Mouse (Mus musculus) testis, adult 2 months (tissue): Measurements from ENCODE around the gene Otx1. TPM values are rescaled to one million over a fixed set of nuclear protein-coding genes. Genes with fewer than 3 reads are reported as not detected.

ENCODE experiments used
- H3K27ac ChIP-seq: fragments of 200-500 bp; 2 replicates; pipeline ENCODE4 v1.5.1; 2012; ENCODE audit warnings: low read depth, low read length; ENCODE audit not compliant: control insufficient read depth, insufficient read depth
- H3K27me3 ChIP-seq: fragments of 200-500 bp; 2 replicates; pipeline ENCODE4 v1.6.1; 2012; ENCODE audit warnings: mild to moderate bottlenecking, low read length, moderate library complexity; ENCODE audit not compliant: control insufficient read depth, insufficient read depth
- H3K36me3 ChIP-seq: fragments of 200-500 bp; 2 replicates; pipeline ENCODE4 v1.6.1; 2012; ENCODE audit warnings: mild to moderate bottlenecking, low read length; ENCODE audit not compliant: control insufficient read depth, insufficient read depth
- H3K4me1 ChIP-seq: fragments of 200-500 bp; 2 replicates; pipeline ENCODE4 v1.6.1; 2012; ENCODE audit warnings: low read length; ENCODE audit not compliant: control insufficient read depth, insufficient read depth
- H3K4me3 ChIP-seq: fragments of 200-500 bp; 2 replicates; pipeline ENCODE4 v1.5.1; 2012; ENCODE audit warnings: low read depth, mild to moderate bottlenecking, low read length, moderate library complexity, mixed read lengths; ENCODE audit not compliant: control insufficient read depth
- CTCF ChIP-seq: fragments of 200-500 bp; IDR thresholded peaks from 2 replicates; pipeline ENCODE4 v1.5.1; 2012; ENCODE audit warnings: low read depth, mild to moderate bottlenecking, inconsistent platforms, low read length, moderate library complexity; ENCODE audit not compliant: control insufficient read depth, insufficient read depth, insufficient replicate concordance
- POLR2A ChIP-seq: fragments of 200-500 bp; IDR thresholded peaks from 2 replicates; pipeline ENCODE4 v1.6.1; 2012; ENCODE audit warnings: low read depth, mild to moderate bottlenecking, inconsistent platforms, low read length, moderate library complexity; ENCODE audit not compliant: control insufficient read depth
- polyA plus RNA-seq: library from polyadenylated mRNA; depleted of rRNA; stranded (reverse); fragments of >200 nt; gene quantifications from 2 replicates; pipeline ENCODE4 v1.2.3, GENCODE M21; 2012; rRNA removed

The Otx1 gene
- polyA plus RNA-seq = 0.11 and 0.23 TPM in 2 replicates

DNA sequence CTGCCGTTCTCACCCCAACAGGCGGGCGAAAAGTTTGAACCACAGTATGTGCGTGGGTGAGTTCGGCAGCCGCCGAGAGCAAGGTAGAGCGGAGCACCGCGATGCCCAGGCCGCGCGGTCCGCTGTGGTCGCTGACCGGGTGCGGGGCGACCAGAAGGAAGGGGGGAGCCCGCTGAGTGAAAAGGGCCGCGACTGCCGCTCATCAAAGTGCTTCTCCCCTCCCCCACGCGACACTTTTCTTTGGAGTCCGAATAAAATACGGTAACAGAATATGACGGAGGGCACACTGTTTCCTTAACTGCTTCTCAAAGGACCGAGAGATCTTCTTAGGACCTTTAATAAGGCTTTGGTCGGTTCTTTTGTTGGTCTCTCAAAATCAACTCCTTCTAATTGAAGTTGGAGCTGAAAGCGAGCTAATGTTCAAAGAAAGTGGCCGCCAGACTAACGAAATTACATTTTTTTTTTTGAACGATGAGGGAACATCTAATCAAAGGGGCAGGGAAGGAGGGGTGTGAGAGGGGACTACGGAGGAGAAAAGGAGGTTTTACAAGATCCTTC, at the start of gene Otx1:
Gene Otx1 (minus strand): TSS at position 115 of the 558 bp plus-strand sequence.
- Histone ChIP-seq H3K27me3 (peaks cover 3% of the 10 kb centered on the region), H3K27ac (no peak within 1 kb of the TSS), H3K36me3 (no peaks in the 10 kb centered on the region), H3K4me1 (peaks cover 32% of the 10 kb centered on the region), H3K4me3 (peak within 1 kb of the TSS; percentile 69)
- TF ChIP-seq CTCF (no peak), POLR2A (no peak)

- H3K27me3 ChIP-seq = no peaks in the 10 kb centered on the region
- no peaks in the 10 kb centered on the region for H3K4me1 ChIP-seq
- no peak for TF ChIP-seq POLR2A
- no peak for TF ChIP-seq CTCF
- H3K36me3 ChIP-seq = no peaks in the 10 kb centered on the region
- H3K27ac ChIP-seq = no peak overlapping the region
- no peak overlapping the region for H3K4me3 ChIP-seq
Measured at GRCm38 (mm10) chr11:22050864-22051263, 48.2 kb upstream of the Otx1 start.

GRCm38 (mm10) chr11:22039854-22040426, 37.2 kb upstream of the Otx1 start:
- H3K27me3 ChIP-seq = no peaks in the 10 kb centered on the region
- no peaks in the 10 kb centered on the region for H3K36me3 ChIP-seq
- TF ChIP-seq CTCF (no peak), POLR2A (no peak)
- no peaks in the 10 kb centered on the region for H3K4me1 ChIP-seq
- no peak overlapping the region for H3K4me3 ChIP-seq
- no peak overlapping the region for H3K27ac ChIP-seq

DNA sequence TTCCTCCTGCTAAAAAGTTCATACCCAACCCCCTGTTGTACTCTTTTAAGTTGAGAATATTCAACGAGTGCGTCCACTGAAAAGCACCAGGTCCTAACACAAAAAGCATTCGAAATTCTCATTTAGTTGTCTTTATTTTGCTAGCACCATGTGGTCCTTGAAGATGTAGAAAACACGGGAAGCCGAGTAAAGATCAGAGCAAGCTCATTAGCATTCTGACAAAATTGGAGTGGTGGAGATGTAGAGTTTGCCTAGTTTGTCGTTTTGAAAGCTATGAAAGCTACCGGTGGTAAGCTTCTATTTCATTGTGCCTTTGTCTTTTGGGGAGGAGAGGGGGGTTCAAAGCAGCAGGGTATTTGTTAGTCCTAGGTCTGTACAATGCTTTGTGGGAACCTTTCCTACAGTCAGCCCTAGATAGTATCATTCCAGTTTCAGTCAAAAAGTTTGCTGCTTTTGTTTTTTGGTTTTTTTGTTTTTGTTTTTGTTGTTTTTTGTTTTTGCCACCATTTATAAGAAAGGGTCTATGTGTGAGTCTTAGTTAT, 31.9 kb upstream of the Otx1 start:
- Histone ChIP-seq H3K36me3 (no peaks in the 10 kb centered on the region), H3K4me3 (no peak overlapping the region), H3K27me3 (no peaks in the 10 kb centered on the region), H3K27ac (no peak overlapping the region), H3K4me1 (no peaks in the 10 kb centered on the region)
- TF ChIP-seq CTCF = no peak
- no peak for TF ChIP-seq POLR2A

- no peak overlapping the region for H3K4me3 ChIP-seq
- no peaks in the 10 kb centered on the region for H3K4me1 ChIP-seq
- TF ChIP-seq POLR2A = no peak
- no peak for TF ChIP-seq CTCF
- H3K36me3 ChIP-seq = no peaks in the 10 kb centered on the region
- no peaks in the 10 kb centered on the region for H3K27me3 ChIP-seq
- no peak overlapping the region for H3K27ac ChIP-seq
Measured at GRCm38 (mm10) chr11:22033582-22033981, 30.9 kb upstream of the Otx1 start.

GRCm38 (mm10) chr11:22020602-22021001, 17.9 kb upstream of the Otx1 start:
- no peaks in the 10 kb centered on the region; the same call in 1 of the 2 replicates for H3K36me3 ChIP-seq
- TF ChIP-seq CTCF = no peak

DNA sequence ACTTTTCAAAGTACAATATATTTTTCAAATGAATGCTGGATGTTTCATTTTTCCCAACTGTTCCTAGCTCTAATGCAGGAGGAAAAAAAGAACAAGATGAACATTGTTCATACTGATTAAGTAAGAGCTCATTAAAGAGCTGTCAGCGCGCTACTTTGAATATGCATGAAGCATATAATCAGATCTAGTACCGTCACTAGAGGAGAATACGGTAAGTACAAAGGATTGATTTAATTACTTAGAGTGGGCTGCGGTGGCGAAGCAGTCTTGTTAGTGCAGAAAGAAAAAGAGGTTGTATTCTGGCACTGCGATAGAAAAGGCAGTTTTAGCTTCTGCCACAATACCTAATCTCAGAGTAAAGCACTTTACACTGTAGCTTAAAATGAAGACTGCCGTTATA, 14.7 kb upstream of the Otx1 start:
- H3K4me3 ChIP-seq = no peak overlapping the region
- TF ChIP-seq POLR2A = no peak
- no peak for TF ChIP-seq CTCF
- H3K4me1 ChIP-seq = no peaks in the 10 kb centered on the region
- no peaks in the 10 kb centered on the region for H3K27me3 ChIP-seq
- H3K27ac ChIP-seq = no peak overlapping the region
- no peaks in the 10 kb centered on the region; the same call in 1 of the 2 replicates for H3K36me3 ChIP-seq

More at GRCm38 (mm10) chr11:22020602-22021001, 17.9 kb upstream of the Otx1 start:
- Histone ChIP-seq H3K4me3 (no peak overlapping the region), H3K4me1 (no peaks in the 10 kb centered on the region), H3K27me3 (no peaks in the 10 kb centered on the region), H3K27ac (no peak overlapping the region)
